Mouse (Mus musculus): ENCODE results near the gene Smco4.

- no peak for TF ChIP-seq CTCF (IDR thresholded peaks at IDR 0.05; ENCODE audit: insufficient read depth, low read length)
- no peak for TF ChIP-seq POLR2A (IDR thresholded peaks at IDR 0.05; ENCODE audit: borderline replicate concordance, extremely low read depth, low read depth, low read length)
These were observed 60.1 kb downstream of the Smco4 start for GRCm38 (mm10) chr9:15553322-15553721.

All from lung, adult 2 months (tissue).